Mouse (Mus musculus): Measurements from ENCODE around the gene Gm45837. TPM values are rescaled to one million over a fixed set of nuclear protein-coding genes. Genes with fewer than 3 reads are reported as not detected.

Gene Gm45837
- 0.21 TPM in 1 of 2 replicates, not detected in the other for polyA plus RNA-seq (2014; fragmentation: Nextera tagmentation; extraction: Ambion mirVana)

- Histone ChIP-seq H3K27me3 (ENCODE audit: control insufficient read depth, insufficient read depth, low read length) (no peaks in the 10 kb centered on the region), H3K4me2 (ENCODE audit: low read depth, severe bottlenecking) (no peak within 1 kb of the TSS), H3K4me1 (ENCODE audit: control insufficient read depth, insufficient read depth, low read length) (peaks cover 6% of the 10 kb centered on the region; the same call in 1 of the 2 replicates), H3K9ac (ENCODE audit: low read length) (no peak within 1 kb of the TSS), H3K9me3 (ENCODE audit: control insufficient read depth, low read length) (no peaks in the 10 kb centered on the region), H3K27ac (replicated peaks; ENCODE audit: low read depth, low read length) (no peak within 1 kb of the TSS), H3K4me3 (ENCODE audit: low read depth, low read length) (no peak within 1 kb of the TSS), H3K36me3 (ENCODE audit: control insufficient read depth, insufficient read depth, low read length) (no peaks in the 10 kb centered on the region; the same call in 1 of the 2 replicates)
- DNase-seq (ENCODE audit: low spot score) (no peak), ATAC-seq (ENCODE audit: insufficient number of reproducible peaks, low FRiP score, low TSS enrichment, low read depth) (no peak)
- 79% methylated on average over 11 of the region's 11 CpGs for WGBS
Measured at GRCm38 (mm10) chr7:101410267-101410936, at the start of gene Gm45837. Gene Gm45837 (plus strand): TSS chr7:101410886.

GRCm38 (mm10) chr7:101361021-101361420, 49.7 kb upstream of the Gm45837 start:
- ATAC-seq (ENCODE audit: insufficient number of reproducible peaks, low FRiP score, low TSS enrichment, low read depth): no peak
- 90% methylated on average over 4 of the region's 4 CpGs for WGBS

GRCm38 (mm10) chr7:101361767-101362166, 48.9 kb upstream of the Gm45837 start:
- 61% methylated on average over 4 of the region's 4 CpGs for WGBS
- Histone ChIP-seq H3K9me3 (ENCODE audit: control insufficient read depth, low read length) (no peaks in the 10 kb centered on the region), H3K27ac (replicated peaks; ENCODE audit: low read depth, low read length) (no peak overlapping the region), H3K27me3 (ENCODE audit: control insufficient read depth, insufficient read depth, low read length) (no peaks in the 10 kb centered on the region), H3K4me3 (ENCODE audit: low read depth, low read length) (no peak overlapping the region), H3K4me2 (ENCODE audit: low read depth, severe bottlenecking) (no peak overlapping the region), H3K9ac (ENCODE audit: low read length) (peak overlapping the region; percentile 17; the same call in 1 of the 2 replicates), H3K36me3 (ENCODE audit: control insufficient read depth, insufficient read depth, low read length) (no peaks in the 10 kb centered on the region), H3K4me1 (ENCODE audit: control insufficient read depth, insufficient read depth, low read length) (peaks cover 3% of the 10 kb centered on the region; the same call in 1 of the 2 replicates)
- DNase-seq (ENCODE audit: low spot score) (no peak), ATAC-seq (ENCODE audit: insufficient number of reproducible peaks, low FRiP score, low TSS enrichment, low read depth) (no peak)

More at GRCm38 (mm10) chr7:101361021-101361420, 49.7 kb upstream of the Gm45837 start:
- no peak overlapping the region for H3K4me2 ChIP-seq (ENCODE audit: low read depth, severe bottlenecking)
- H3K4me3 ChIP-seq (ENCODE audit: low read depth, low read length): no peak overlapping the region
- no peak overlapping the region for H3K27ac ChIP-seq (replicated peaks; ENCODE audit: low read depth, low read length)
- H3K9me3 ChIP-seq (ENCODE audit: control insufficient read depth, low read length): no peaks in the 10 kb centered on the region
- DNase-seq (ENCODE audit: low spot score): no peak
- peaks cover 3% of the 10 kb centered on the region; the same call in 1 of the 2 replicates for H3K4me1 ChIP-seq (ENCODE audit: control insufficient read depth, insufficient read depth, low read length)
- H3K9ac ChIP-seq (ENCODE audit: low read length): no peak overlapping the region
- no peaks in the 10 kb centered on the region for H3K27me3 ChIP-seq (ENCODE audit: control insufficient read depth, insufficient read depth, low read length)
- no peaks in the 10 kb centered on the region for H3K36me3 ChIP-seq (ENCODE audit: control insufficient read depth, insufficient read depth, low read length)

GRCm38 (mm10) chr7:101362791-101363191, 47.9 kb upstream of the Gm45837 start:
- Histone ChIP-seq H3K36me3 (ENCODE audit: control insufficient read depth, insufficient read depth, low read length) (no peaks in the 10 kb centered on the region), H3K27ac (replicated peaks; ENCODE audit: low read depth, low read length) (no peak overlapping the region), H3K27me3 (ENCODE audit: control insufficient read depth, insufficient read depth, low read length) (no peaks in the 10 kb centered on the region), H3K4me3 (ENCODE audit: low read depth, low read length) (no peak overlapping the region), H3K4me1 (ENCODE audit: control insufficient read depth, insufficient read depth, low read length) (no peaks in the 10 kb centered on the region), H3K9me3 (ENCODE audit: control insufficient read depth, low read length) (no peaks in the 10 kb centered on the region), H3K9ac (ENCODE audit: low read length) (no peak overlapping the region), H3K4me2 (ENCODE audit: low read depth, severe bottlenecking) (no peak overlapping the region)
- DNase-seq (ENCODE audit: low spot score) (no peak), ATAC-seq (ENCODE audit: insufficient number of reproducible peaks, low FRiP score, low TSS enrichment, low read depth) (no peak)
- 79% methylated on average over 5 of the region's 5 CpGs for WGBS

- Histone ChIP-seq H3K4me2 (ENCODE audit: low read depth, severe bottlenecking) (no peak overlapping the region), H3K9me3 (ENCODE audit: control insufficient read depth, low read length) (no peaks in the 10 kb centered on the region), H3K4me3 (ENCODE audit: low read depth, low read length) (no peak overlapping the region), H3K27me3 (ENCODE audit: control insufficient read depth, insufficient read depth, low read length) (no peaks in the 10 kb centered on the region), H3K4me1 (ENCODE audit: control insufficient read depth, insufficient read depth, low read length) (no peaks in the 10 kb centered on the region), H3K27ac (replicated peaks; ENCODE audit: low read depth, low read length) (no peak overlapping the region), H3K36me3 (ENCODE audit: control insufficient read depth, insufficient read depth, low read length) (no peaks in the 10 kb centered on the region), H3K9ac (ENCODE audit: low read length) (no peak overlapping the region)
- WGBS: 84% methylated on average over 5 of the region's 5 CpGs
- DNase-seq (ENCODE audit: low spot score) (no peak), ATAC-seq (ENCODE audit: insufficient number of reproducible peaks, low FRiP score, low TSS enrichment, low read depth) (no peak)
Measured at GRCm38 (mm10) chr7:101363914-101364313, 46.8 kb upstream of the Gm45837 start.

- Histone ChIP-seq H3K4me2 (ENCODE audit: low read depth, severe bottlenecking) (no peak overlapping the region), H3K9me3 (ENCODE audit: control insufficient read depth, low read length) (no peaks in the 10 kb centered on the region), H3K27ac (replicated peaks; ENCODE audit: low read depth, low read length) (no peak overlapping the region), H3K4me3 (ENCODE audit: low read depth, low read length) (no peak overlapping the region), H3K27me3 (ENCODE audit: control insufficient read depth, insufficient read depth, low read length) (no peaks in the 10 kb centered on the region), H3K4me1 (ENCODE audit: control insufficient read depth, insufficient read depth, low read length) (no peaks in the 10 kb centered on the region), H3K9ac (ENCODE audit: low read length) (no peak overlapping the region), H3K36me3 (ENCODE audit: control insufficient read depth, insufficient read depth, low read length) (no peaks in the 10 kb centered on the region)
- DNase-seq (ENCODE audit: low spot score): no peak
- WGBS: 67% methylated on average over 11 of the region's 11 CpGs
- no peak for ATAC-seq (ENCODE audit: insufficient number of reproducible peaks, low FRiP score, low TSS enrichment, low read depth)
Measured at GRCm38 (mm10) chr7:101367901-101368852, 42.5 kb upstream of the Gm45837 start.

- Histone ChIP-seq H3K4me1 (ENCODE audit: control insufficient read depth, insufficient read depth, low read length) (no peaks in the 10 kb centered on the region), H3K36me3 (ENCODE audit: control insufficient read depth, insufficient read depth, low read length) (no peaks in the 10 kb centered on the region), H3K9me3 (ENCODE audit: control insufficient read depth, low read length) (no peaks in the 10 kb centered on the region), H3K27ac (replicated peaks; ENCODE audit: low read depth, low read length) (no peak overlapping the region), H3K27me3 (ENCODE audit: control insufficient read depth, insufficient read depth, low read length) (no peaks in the 10 kb centered on the region), H3K4me2 (ENCODE audit: low read depth, severe bottlenecking) (no peak overlapping the region), H3K4me3 (ENCODE audit: low read depth, low read length) (no peak overlapping the region), H3K9ac (ENCODE audit: low read length) (no peak overlapping the region)
- 80% methylated on average over 7 of the region's 7 CpGs for WGBS
- ATAC-seq (ENCODE audit: insufficient number of reproducible peaks, low FRiP score, low TSS enrichment, low read depth) (no peak), DNase-seq (ENCODE audit: low spot score) (no peak)
Measured at GRCm38 (mm10) chr7:101369666-101370065, 41.0 kb upstream of the Gm45837 start.

- Histone ChIP-seq H3K4me2 (ENCODE audit: low read depth, severe bottlenecking) (no peak overlapping the region), H3K9ac (ENCODE audit: low read length) (no peak overlapping the region), H3K36me3 (ENCODE audit: control insufficient read depth, insufficient read depth, low read length) (no peaks in the 10 kb centered on the region), H3K4me3 (ENCODE audit: low read depth, low read length) (no peak overlapping the region), H3K27ac (replicated peaks; ENCODE audit: low read depth, low read length) (no peak overlapping the region), H3K9me3 (ENCODE audit: control insufficient read depth, low read length) (no peaks in the 10 kb centered on the region), H3K4me1 (ENCODE audit: control insufficient read depth, insufficient read depth, low read length) (peaks cover 4% of the 10 kb centered on the region), H3K27me3 (ENCODE audit: control insufficient read depth, insufficient read depth, low read length) (no peaks in the 10 kb centered on the region)
- ATAC-seq (ENCODE audit: insufficient number of reproducible peaks, low FRiP score, low TSS enrichment, low read depth) (no peak), DNase-seq (ENCODE audit: low spot score) (no peak)
- WGBS: 80% methylated on average over 26 of the region's 26 CpGs
Measured at GRCm38 (mm10) chr7:101373082-101373481, 37.6 kb upstream of the Gm45837 start.

All from limb, embryonic 11.5 days (tissue).